Mouse (Mus musculus) macrophage (primary cell): ENCODE measurements around the gene Lmntd1. TPM values are rescaled to one million over a fixed set of nuclear protein-coding genes. Genes with fewer than 3 reads are reported as not detected.

Experiments used
- H3K27ac ChIP-seq: fragments of 350-480 bp; formaldehyde crosslinking; 2 replicates; pipeline ENCODE4 v1.9.0; 2021
- H3K36me3 ChIP-seq: fragments of 350-480 bp; formaldehyde crosslinking; 2 replicates; pipeline ENCODE4 v1.9.0; 2021; ENCODE audit errors: inconsistent target
- H3K4me3 ChIP-seq: fragments of 350-480 bp; formaldehyde crosslinking; 2 replicates; pipeline ENCODE4 v1.9.0; 2021; ENCODE audit errors: inconsistent target
- H3K79me2 ChIP-seq: fragments of 350-480 bp; formaldehyde crosslinking; 2 replicates; pipeline ENCODE4 v1.9.0; 2021; ENCODE audit errors: inconsistent target
- WGBS: methylation state at CpG from one replicate; pipeline ENCODE4 v1.1.7; 2026; ENCODE audit warnings: inconsistent platforms; ENCODE audit not compliant: missing documents; 5-methylcytosine and 5-hydroxymethylcytosine counted together
- polyA plus RNA-seq: library from polyadenylated mRNA; stranded (reverse); fragments of 250-400 nt; gene quantifications from 3 replicates; pipeline ENCODE4 v1.2.4, GENCODE M21; 2018; ENCODE audit warnings: inconsistent platforms

Lmntd1 gene
- polyA plus RNA-seq, 1 experiment from 2014 or later, result not detected

- Histone ChIP-seq H3K79me2 (no peaks in the 10 kb centered on the region), H3K4me3 (no peak overlapping the region), H3K36me3 (no peaks in the 10 kb centered on the region), H3K27ac (no peak overlapping the region)
- WGBS, result 97% methylated on average over 8 of the region's 8 CpGs
Measured at GRCm38 (mm10) chr6:145511265-145511664, 102.9 kb downstream of the Lmntd1 start.

GRCm38 (mm10) chr6:145508828-145509227 lies 105.3 kb downstream of the Lmntd1 start:
- Histone ChIP-seq H3K4me3 (no peak overlapping the region), H3K79me2 (no peaks in the 10 kb centered on the region), H3K36me3 (no peaks in the 10 kb centered on the region), H3K27ac (no peak overlapping the region)
- 30% methylated on average over 12 of the region's 12 CpGs for WGBS

- no peak overlapping the region for H3K4me3 ChIP-seq
- no peak overlapping the region for H3K27ac ChIP-seq
- H3K79me2 ChIP-seq, result no peaks in the 10 kb centered on the region
- 92% methylated on average over 7 of the region's 7 CpGs for WGBS
- no peaks in the 10 kb centered on the region for H3K36me3 ChIP-seq
Measured at GRCm38 (mm10) chr6:145501751-145502150, 112.4 kb downstream of the Lmntd1 start.

- Histone ChIP-seq H3K79me2 (no peaks in the 10 kb centered on the region), H3K36me3 (no peaks in the 10 kb centered on the region), H3K27ac (no peak overlapping the region), H3K4me3 (no peak overlapping the region)
- 84% methylated on average over 19 of the region's 19 CpGs for WGBS
Measured at GRCm38 (mm10) chr6:145499574-145500546, 114.3 kb downstream of the Lmntd1 start.

GRCm38 (mm10) chr6:145495731-145496130 lies 118.4 kb downstream of the Lmntd1 start:
- no peaks in the 10 kb centered on the region for H3K36me3 ChIP-seq
- no peaks in the 10 kb centered on the region for H3K79me2 ChIP-seq
- H3K27ac ChIP-seq, result no peak overlapping the region
- 89% methylated on average over 7 of the region's 7 CpGs for WGBS
- H3K4me3 ChIP-seq, result no peak overlapping the region

- 84% methylated on average over 2 of the region's 2 CpGs for WGBS
- H3K27ac ChIP-seq, result no peak overlapping the region
- no peak overlapping the region for H3K4me3 ChIP-seq
- H3K36me3 ChIP-seq, result no peaks in the 10 kb centered on the region
- H3K79me2 ChIP-seq, result no peaks in the 10 kb centered on the region
Measured at GRCm38 (mm10) chr6:145488251-145488650, 125.9 kb downstream of the Lmntd1 start.

GRCm38 (mm10) chr6:145485986-145486605 lies 128.0 kb downstream of the Lmntd1 start:
- H3K4me3 ChIP-seq, result no peak overlapping the region
- H3K79me2 ChIP-seq, result no peaks in the 10 kb centered on the region
- no peaks in the 10 kb centered on the region for H3K36me3 ChIP-seq
- H3K27ac ChIP-seq, result no peak overlapping the region
- WGBS, result 48% methylated on average over 12 of the region's 12 CpGs

- Histone ChIP-seq H3K4me3 (no peak overlapping the region), H3K36me3 (no peaks in the 10 kb centered on the region), H3K79me2 (no peaks in the 10 kb centered on the region), H3K27ac (no peak overlapping the region)
- WGBS, result 100% methylated on average over 5 of the region's 5 CpGs
Measured at GRCm38 (mm10) chr6:145483318-145483674, 130.8 kb downstream of the Lmntd1 start.

GRCm38 (mm10) chr6:145482656-145483317 lies 131.3 kb downstream of the Lmntd1 start:
- no peak overlapping the region for H3K4me3 ChIP-seq
- 94% methylated on average over 17 of the region's 17 CpGs for WGBS
- no peak overlapping the region for H3K27ac ChIP-seq
- H3K36me3 ChIP-seq, result no peaks in the 10 kb centered on the region
- no peaks in the 10 kb centered on the region for H3K79me2 ChIP-seq

- no peaks in the 10 kb centered on the region for H3K36me3 ChIP-seq
- H3K4me3 ChIP-seq, result no peak overlapping the region
- no peaks in the 10 kb centered on the region for H3K79me2 ChIP-seq
- WGBS, result 95% methylated on average over 14 of the region's 15 CpGs
- H3K27ac ChIP-seq, result no peak overlapping the region
Measured at GRCm38 (mm10) chr6:145481938-145482337, 132.2 kb downstream of the Lmntd1 start.

GRCm38 (mm10) chr6:145478821-145479271 lies 135.3 kb downstream of the Lmntd1 start:
- 68% methylated on average over 4 of the region's 4 CpGs for WGBS

GRCm38 (mm10) chr6:145477367-145477905 lies 136.7 kb downstream of the Lmntd1 start:
- Histone ChIP-seq H3K4me3 (no peak overlapping the region), H3K27ac (no peak overlapping the region), H3K36me3 (no peaks in the 10 kb centered on the region), H3K79me2 (no peaks in the 10 kb centered on the region)
- WGBS, result 86% methylated on average over 10 of the region's 10 CpGs

More at GRCm38 (mm10) chr6:145478821-145479271, 135.3 kb downstream of the Lmntd1 start:
- Histone ChIP-seq H3K36me3 (no peaks in the 10 kb centered on the region), H3K79me2 (no peaks in the 10 kb centered on the region), H3K4me3 (no peak overlapping the region), H3K27ac (no peak overlapping the region)

GRCm38 (mm10) chr6:145471638-145472247 lies 142.4 kb downstream of the Lmntd1 start:
- no peak overlapping the region for H3K4me3 ChIP-seq
- WGBS, result 95% methylated on average over 11 of the region's 11 CpGs
- H3K36me3 ChIP-seq, result no peaks in the 10 kb centered on the region
- no peaks in the 10 kb centered on the region for H3K79me2 ChIP-seq
- H3K27ac ChIP-seq, result no peak overlapping the region

GRCm38 (mm10) chr6:145469260-145469943 lies 144.7 kb downstream of the Lmntd1 start:
- Histone ChIP-seq H3K79me2 (no peaks in the 10 kb centered on the region), H3K4me3 (no peak overlapping the region), H3K36me3 (no peaks in the 10 kb centered on the region), H3K27ac (no peak overlapping the region)
- 91% methylated on average over 8 of the region's 8 CpGs for WGBS
